Mouse (Mus musculus) G1E (cell line): ENCODE measurements around the gene Rps6kc1.

Experiments
- CTCF ChIP-seq: IDR thresholded peaks from 2 replicates; pipeline ENCODE4 v1.5.1; 2012; ENCODE audit warnings: low read depth, low read length, inconsistent platforms, mixed read lengths
- GATA1 ChIP-seq: IDR thresholded peaks from 2 replicates; pipeline ENCODE4 v1.6.1; 2012; ENCODE audit warnings: borderline replicate concordance, low read length, inconsistent platforms, mixed read lengths
- GATA2 ChIP-seq: IDR thresholded peaks from 2 replicates; pipeline ENCODE4 v1.6.1; 2012; ENCODE audit warnings: low read depth, low read length, inconsistent platforms, borderline replicate concordance
- POLR2AphosphoS5 ChIP-seq: IDR thresholded peaks from 2 replicates; pipeline ENCODE4 v1.6.1; 2012; ENCODE audit warnings: low read depth, low read length, inconsistent platforms; ENCODE audit not compliant: insufficient replicate concordance
- TAL1 ChIP-seq: conservative IDR thresholded peaks from 2 replicates; pipeline ENCODE4 v1.6.1; 2012; ENCODE audit warnings: low read depth, low read length, inconsistent platforms, mixed read lengths

DNA sequence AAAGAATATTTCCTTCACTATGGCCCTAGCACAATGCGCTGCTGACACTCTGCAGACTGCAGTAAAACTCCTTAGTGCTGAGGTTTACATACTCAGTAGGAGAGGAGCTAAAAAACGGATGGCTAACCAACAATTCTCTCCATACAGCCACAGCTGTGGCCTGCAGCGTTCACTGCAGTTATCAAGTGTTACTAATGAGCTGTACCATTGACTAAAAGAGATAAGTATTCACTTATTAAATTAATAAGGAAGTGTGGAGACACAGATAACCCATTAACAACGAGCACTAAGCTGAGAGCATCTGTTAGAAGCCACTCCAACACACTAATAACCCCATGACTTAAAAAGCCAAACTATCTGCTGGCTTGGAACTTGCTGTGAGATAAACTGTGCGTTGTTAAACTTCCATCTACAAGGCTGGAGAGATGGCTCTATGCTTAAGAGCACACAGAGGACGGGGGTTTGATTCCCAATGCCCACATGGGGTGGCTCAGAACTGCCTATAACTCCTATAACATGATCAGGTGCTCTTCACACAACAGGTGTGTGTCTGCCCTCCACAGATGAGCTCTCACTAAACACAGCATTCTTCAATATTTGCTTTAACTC, 17.9 kb downstream of the Rps6kc1 start:
- TF ChIP-seq CTCF = no peak
- TF ChIP-seq TAL1 = no peak
- TF ChIP-seq GATA1 = no peak
- TF ChIP-seq GATA2 = no peak
- TF ChIP-seq POLR2AphosphoS5 = no peak
